Mouse (Mus musculus): ENCODE results near the gene Cpne2.

DNA sequence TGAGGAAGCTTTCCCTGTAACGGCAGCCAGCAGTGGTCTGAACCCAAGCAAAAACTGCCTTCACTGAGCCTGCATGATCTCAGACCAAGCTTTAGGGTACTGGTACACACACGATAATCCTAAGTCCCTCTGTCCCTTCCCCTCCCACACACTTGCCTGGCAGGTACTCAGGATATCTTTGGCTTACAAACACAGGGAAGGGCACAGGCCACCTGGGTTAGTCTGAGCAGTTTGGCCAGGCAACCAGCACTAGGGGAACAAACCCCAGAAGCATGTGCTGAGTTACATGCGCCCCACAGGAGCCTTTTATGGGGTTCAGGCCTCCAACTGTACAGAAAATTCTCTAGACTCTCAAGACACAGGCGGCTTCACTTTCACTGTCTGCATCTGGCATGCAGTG, 2.9 kb upstream of the Cpne2 start:
- TF ChIP-seq POLR2A (IDR thresholded peaks at IDR 0.05; ENCODE audit: insufficient read depth, low read length) (no peak), EP300 (IDR thresholded peaks at IDR 0.05; ENCODE audit: insufficient read depth, low read depth, low read length) (no peak)
